Mouse (Mus musculus): Measurements from ENCODE around the gene Cinp.

DNA sequence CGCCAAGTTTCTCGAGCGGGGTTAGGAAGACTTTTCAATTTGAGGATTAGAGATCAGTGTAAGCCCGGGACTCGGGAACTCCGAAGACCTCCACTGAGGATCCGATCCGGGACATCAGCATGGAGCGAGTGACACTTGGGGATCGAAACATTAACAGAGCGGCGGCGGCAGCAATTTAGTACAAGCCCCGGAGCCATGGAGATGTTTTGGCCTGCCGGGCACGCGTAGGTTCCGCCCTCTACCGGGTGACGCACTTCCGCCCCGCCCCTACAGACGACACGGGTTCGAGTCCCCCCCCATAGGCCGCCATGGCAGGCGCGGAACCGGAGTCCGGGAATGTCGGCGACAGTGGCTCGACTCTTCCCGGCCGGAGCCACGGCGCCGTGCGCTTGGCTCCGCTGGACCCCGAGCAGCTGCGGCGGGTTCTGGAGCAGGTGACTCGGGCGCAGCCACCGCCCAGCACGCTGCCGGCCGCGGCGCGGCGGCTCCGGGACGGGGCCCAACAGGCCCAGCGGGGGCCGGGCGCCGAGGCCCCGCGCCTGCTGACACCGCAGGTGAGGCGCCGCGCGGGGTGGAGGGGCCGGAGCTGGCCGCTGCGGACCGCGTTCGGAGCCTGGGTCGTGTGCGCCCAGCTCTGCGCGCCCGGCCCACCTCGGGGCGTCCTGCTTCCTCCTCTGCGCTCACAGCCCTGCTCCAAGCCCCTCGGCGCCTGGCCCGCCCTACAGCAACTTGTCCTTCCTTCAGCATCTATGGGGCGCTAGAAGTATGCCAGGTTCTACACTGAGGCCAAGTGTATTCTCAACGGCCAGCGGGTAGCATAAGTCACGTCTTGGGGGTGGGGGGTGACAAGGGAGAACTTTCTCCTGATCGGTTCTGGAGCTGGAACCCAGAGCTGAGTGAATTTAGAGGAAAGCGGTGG, 38.7 kb downstream of the Cinp start, which contains the start of gene Zfp839:
- TF ChIP-seq CTCF (IDR thresholded peaks at IDR 0.05; ENCODE audit: extremely low read depth, insufficient read length, insufficient replicate concordance, low read depth, low read length) (no peak), POLR2A (IDR thresholded peaks at IDR 0.05; ENCODE audit: low read depth, low read length) (peak; percentile 57; the same call in 1 of the 2 replicates)

Measured in small intestine, adult 2 months (tissue).